Mouse (Mus musculus): ENCODE results near the gene Zfp971.
A peak's percentile ranks its signal among the peaks of the same experiment; 100 is the strongest.
"Not testable (repeated sequence)": the region's sequence is repeated elsewhere in the genome, so short reads cannot be mapped to it uniquely, and the experiment has no call there.

The Zfp971 gene

GRCm38 (mm10) chr2:178023011-178023611, at the start of gene Zfp971:
Gene Zfp971, plus strand, starts transcription at chr2:178023284.
- DNase-seq: peak; percentile 77

- DNase-seq: not testable (repeated sequence)
Observed at GRCm38 (mm10) chr2:177974814-177975213, 48.3 kb upstream of the Zfp971 start.

- not testable (repeated sequence) for DNase-seq
Observed at GRCm38 (mm10) chr2:178019486-178019885, 3.6 kb upstream of the Zfp971 start.

GRCm38 (mm10) chr2:178020773-178021172, 2.3 kb upstream of the Zfp971 start:
- DNase-seq: not testable (repeated sequence)

GRCm38 (mm10) chr2:178023861-178024260, 777 bp downstream of the Zfp971 start:
- not testable (repeated sequence) for DNase-seq

GRCm38 (mm10) chr2:178027601-178028000, 4.5 kb downstream of the Zfp971 start:
- DNase-seq: not testable (repeated sequence)

- peak; percentile 57 for DNase-seq
Observed at GRCm38 (mm10) chr2:178058195-178058594, 35.1 kb downstream of the Zfp971 start.

GRCm38 (mm10) chr2:178078166-178078717, 55.2 kb downstream of the Zfp971 start, which contains the start of gene Zfp931:
Gene Zfp931, minus strand, starts transcription at chr2:178078476.
- DNase-seq: peak; percentile 28
